Comparison of ENCODE assay signal across 9 mouse cellular contexts in the genomic region with DNA sequence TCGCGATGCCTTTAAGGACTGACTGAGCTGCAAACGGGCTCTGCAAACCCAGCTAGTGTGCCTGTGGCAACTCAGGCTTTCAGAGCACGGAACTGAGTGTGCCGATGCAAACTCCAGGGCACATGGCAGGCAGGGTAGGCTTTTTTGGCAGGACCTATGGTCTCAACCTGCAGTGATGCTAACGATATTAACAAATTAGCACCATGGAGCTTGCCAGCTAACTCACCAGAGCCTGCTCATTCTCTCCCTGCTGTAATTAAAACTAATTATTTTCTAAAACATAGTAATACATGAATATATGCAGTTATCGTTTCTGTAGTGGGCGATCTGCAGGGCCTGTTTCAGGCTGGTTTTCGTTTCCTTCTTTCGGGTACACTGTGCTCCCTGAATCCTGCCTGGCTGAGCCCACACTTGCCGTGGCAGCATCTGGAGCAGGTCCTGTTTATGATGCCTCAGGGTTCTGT.
DNase-seq lines count a peak whose midpoint lies in the region; ATAC-seq and TF ChIP-seq lines count a peak whose summit lies in the region.
"Had no signal": no experiment of that assay in that cellular context is flagged by ENCODE, and none has a peak within 500 bp of the region (broad histone marks: within the 10 kb centered on the region; RNA-seq: fewer than 3 reads in every experiment).

No protein-coding gene starts in this region.

- H3K27me3 ChIP-seq in embryonic facial prominence, embryonic 14.5 days (replicated peaks; ENCODE audit: control insufficient read depth, insufficient read depth, low read length) = no peaks in the 10 kb centered on the region
- no peaks in the 10 kb centered on the region for H3K27me3 ChIP-seq in neural tube, embryonic 14.5 days (ENCODE audit: control insufficient read depth, insufficient read depth, low read length)

- TF ChIP-seq CTCF in gastrocnemius, adult 2 months (IDR thresholded peaks at IDR 0.05) = no peak

- H3K27ac ChIP-seq in embryonic facial prominence, embryonic 14.5 days (replicated peaks; ENCODE audit: low read depth, low read length) = peak overlapping the region; percentile 33; the same call in 1 of the 2 replicates
- no peak overlapping the region; the same call in 1 of the 2 replicates for H3K27ac ChIP-seq in neural tube, embryonic 14.5 days (ENCODE audit: low read depth, low read length)
- no peak overlapping the region for H3K27ac ChIP-seq in gastrocnemius, adult 2 months

- peaks cover 20% of the 10 kb centered on the region for H3K4me1 ChIP-seq in embryonic facial prominence, embryonic 14.5 days (ENCODE audit: control insufficient read depth, insufficient read depth, low read length)
- peaks cover 17% of the 10 kb centered on the region for H3K4me1 ChIP-seq in neural tube, embryonic 14.5 days (ENCODE audit: control insufficient read depth, insufficient read depth, low read length)

- WGBS in embryonic facial prominence, embryonic 14.5 days = 58% methylated on average over 11 of the region's 11 CpGs
- 56% methylated on average over 11 of the region's 11 CpGs for WGBS in neural tube, embryonic 14.5 days

- no peak overlapping the region for H3K4me2 ChIP-seq in embryonic facial prominence, embryonic 14.5 days (ENCODE audit: low read depth, low read length)
- no peak overlapping the region for H3K4me2 ChIP-seq in neural tube, embryonic 14.5 days (ENCODE audit: low read depth, low read length)

- peak; percentile 48 to 49 for DNase-seq in left cerebral cortex, postnatal 25 days (ENCODE audit: low spot score in 2 of 2)
- DNase-seq in left cerebral cortex, adult 11 months (ENCODE audit: low spot score) = no peak
- DNase-seq in embryonic facial prominence, embryonic 14.5 days (ENCODE audit: low spot score) = no peak
- peak; percentile 73 to 92 for DNase-seq in layer of hippocampus, adult 18-20 months (ENCODE audit: low spot score in 2 of 2)
- DNase-seq in spleen, postnatal 14 days (ENCODE audit: low spot score in 2 of 2) = no peak
- DNase-seq in gastrocnemius, adult 2 months = no peak
- DNase-seq: adrenal gland, postnatal 14 days; right cerebral cortex, postnatal 25 days had no signal

- H3K36me3 ChIP-seq in embryonic facial prominence, embryonic 14.5 days (ENCODE audit: control insufficient read depth, insufficient read depth, low read length) = peaks cover 41% of the 10 kb centered on the region
- peaks cover 15% of the 10 kb centered on the region for H3K36me3 ChIP-seq in neural tube, embryonic 14.5 days (ENCODE audit: control insufficient read depth, insufficient read depth, low read length)

- H3K9me3 ChIP-seq in embryonic facial prominence, embryonic 14.5 days (ENCODE audit: control insufficient read depth, low read length) = no peaks in the 10 kb centered on the region
- no peaks in the 10 kb centered on the region for H3K9me3 ChIP-seq in neural tube, embryonic 14.5 days (ENCODE audit: control insufficient read depth, low read length)

- H3K4me3 ChIP-seq in embryonic facial prominence, embryonic 14.5 days (ENCODE audit: low read depth, low read length) = no peak overlapping the region
- H3K4me3 ChIP-seq in neural tube, embryonic 14.5 days (ENCODE audit: low read depth, low read length) = no peak overlapping the region
- no peak overlapping the region for H3K4me3 ChIP-seq in gastrocnemius, adult 2 months

- ATAC-seq in embryonic facial prominence, embryonic 14.5 days (ENCODE audit: low read depth) = no peak
- ATAC-seq in neural tube, embryonic 14.5 days (ENCODE audit: low read depth) = peak; percentile 31; the same call in 1 of the 2 replicates

- peak overlapping the region; percentile 37; the same call in 1 of the 2 replicates for H3K9ac ChIP-seq in embryonic facial prominence, embryonic 14.5 days (ENCODE audit: low read depth, low read length)
- no peak overlapping the region for H3K9ac ChIP-seq in neural tube, embryonic 14.5 days (replicated peaks; ENCODE audit: low read depth, low read length)

- intact Hi-C loops in left cerebral cortex, postnatal 25 days (cut with DNase I) = no loop called here
- intact Hi-C loops in gastrocnemius, adult 2 months (cut with DNase I) = no loop called here

Comparison
In these comparisons a context has a peak if more than half of its experiments do, and no peak if none do; other contexts are left out.
1. DNase-seq: peak in left cerebral cortex, postnatal 25 days (2 of 2) and layer of hippocampus, adult 18-20 months (2 of 2); none in left cerebral cortex, adult 11 months (single experiment), embryonic facial prominence, embryonic 14.5 days (single experiment), spleen, postnatal 14 days (0 of 2) and gastrocnemius, adult 2 months (single experiment).